Mouse (Mus musculus) olfactory bulb, adult 2 months (tissue): Measurements from ENCODE around the gene H2-DMb1. TPM values are rescaled to one million over a fixed set of nuclear protein-coding genes. Genes with fewer than 3 reads are reported as not detected.
A peak's percentile ranks its signal among the peaks of the same experiment; 100 is the strongest.

Experiments used
- H3K27ac ChIP-seq: fragments of 200-500 bp; 2 replicates; pipeline ENCODE4 v1.5.1; 2012; ENCODE audit warnings: low read depth, low read length; ENCODE audit not compliant: insufficient read depth
- H3K4me1 ChIP-seq: fragments of 200-500 bp; 2 replicates; pipeline ENCODE4 v1.6.1; 2012; ENCODE audit warnings: low read length; ENCODE audit not compliant: control insufficient read depth, insufficient read depth
- H3K4me3 ChIP-seq: fragments of 200-500 bp; 2 replicates; pipeline ENCODE4 v1.5.1; 2012; ENCODE audit warnings: mild to moderate bottlenecking, low read depth, low read length, moderate library complexity; ENCODE audit not compliant: insufficient read depth
- CTCF ChIP-seq: fragments of 200-500 bp; IDR thresholded peaks from 2 replicates; pipeline ENCODE4 v1.5.1; 2012; ENCODE audit warnings: low read depth, mild to moderate bottlenecking, low read length, moderate library complexity; ENCODE audit not compliant: insufficient read depth
- POLR2A ChIP-seq: fragments of 200-500 bp; IDR thresholded peaks from 2 replicates; pipeline ENCODE4 v1.6.1; 2012; ENCODE audit warnings: mild to moderate bottlenecking, low read depth, low read length, moderate library complexity; ENCODE audit not compliant: insufficient read depth
- WGBS: fragments of 180-500 bp; shearing (Covaris S2); methylation state at CpG from one replicate; pipeline ENCODE4 v1.1.7; 2018; 5-methylcytosine and 5-hydroxymethylcytosine counted together
- polyA plus RNA-seq: library from polyadenylated mRNA; stranded (reverse); fragments of >200 nt; gene quantifications from 2 replicates; pipeline ENCODE4 v1.2.4, GENCODE M21; 2012; ENCODE audit warnings: low replicate concordance; ENCODE audit not compliant: missing spikeins, insufficient read depth, insufficient read length

Gene H2-DMb1
- polyA plus RNA-seq, 1 experiment = not detected

- Histone ChIP-seq H3K4me1 (peaks cover 24% of the 10 kb centered on the region), H3K27ac (no peak overlapping the region), H3K4me3 (peak overlapping the region; percentile 13)
- 25% methylated on average over 18 of the region's 18 CpGs for WGBS
- TF ChIP-seq POLR2A (no peak), CTCF (peak; percentile 8; the same call in 1 of the 2 replicates)
Measured at GRCm38 (mm10) chr17:34128944-34129791, 23.7 kb upstream of the H2-DMb1 start.

- Histone ChIP-seq H3K4me3 (no peak overlapping the region), H3K27ac (no peak overlapping the region), H3K4me1 (peaks cover 24% of the 10 kb centered on the region)
- TF ChIP-seq CTCF = no peak
- no peak for TF ChIP-seq POLR2A
- 81% methylated on average over 19 of the region's 19 CpGs for WGBS
Measured at GRCm38 (mm10) chr17:34130073-34130947, 22.6 kb upstream of the H2-DMb1 start.

- 70% methylated on average over 7 of the region's 7 CpGs for WGBS
- TF ChIP-seq CTCF (no peak), POLR2A (no peak)
- H3K4me1 ChIP-seq = peaks cover 29% of the 10 kb centered on the region
- H3K4me3 ChIP-seq = no peak overlapping the region
- no peak overlapping the region for H3K27ac ChIP-seq
Measured at GRCm38 (mm10) chr17:34131911-34132310, 21.0 kb upstream of the H2-DMb1 start.

- Histone ChIP-seq H3K27ac (no peak overlapping the region), H3K4me3 (no peak overlapping the region)
- TF ChIP-seq CTCF (0 out of 2 replicates have a peak, but pooled peaks have one; percentile 15), POLR2A (no peak)
Measured at GRCm38 (mm10) chr17:34133289-34133688, 19.6 kb upstream of the H2-DMb1 start.

GRCm38 (mm10) chr17:34134451-34134850 is 18.4 kb upstream of the H2-DMb1 start:
- Histone ChIP-seq H3K4me1 (peaks cover 13% of the 10 kb centered on the region), H3K27ac (no peak overlapping the region), H3K4me3 (no peak overlapping the region)
- 90% methylated on average over 3 of the region's 3 CpGs for WGBS
- TF ChIP-seq CTCF = no peak

More at GRCm38 (mm10) chr17:34133289-34133688, 19.6 kb upstream of the H2-DMb1 start:
- H3K4me1 ChIP-seq = peaks cover 21% of the 10 kb centered on the region
- 84% methylated on average over 11 of the region's 11 CpGs for WGBS

- Histone ChIP-seq H3K4me1 (peaks cover 9% of the 10 kb centered on the region), H3K4me3 (peak overlapping the region; percentile 51), H3K27ac (no peak overlapping the region)
- peak; percentile 100 for TF ChIP-seq CTCF
- no peak for TF ChIP-seq POLR2A
- WGBS = 5% methylated on average over 31 of the region's 31 CpGs
Measured at GRCm38 (mm10) chr17:34135297-34136224, 17.3 kb upstream of the H2-DMb1 start.

GRCm38 (mm10) chr17:34137601-34138000 is 15.3 kb upstream of the H2-DMb1 start:
- no peak overlapping the region for H3K27ac ChIP-seq
- H3K4me1 ChIP-seq = peaks cover 9% of the 10 kb centered on the region
- WGBS = 79% methylated on average over 7 of the region's 7 CpGs
- H3K4me3 ChIP-seq = no peak overlapping the region
- no peak for TF ChIP-seq CTCF
- no peak for TF ChIP-seq POLR2A

- TF ChIP-seq POLR2A (no peak), CTCF (no peak)
- Histone ChIP-seq H3K27ac (no peak overlapping the region), H3K4me1 (peaks cover 9% of the 10 kb centered on the region), H3K4me3 (no peak overlapping the region)
- 81% methylated on average over 7 of the region's 7 CpGs for WGBS
Measured at GRCm38 (mm10) chr17:34138655-34139054, 14.2 kb upstream of the H2-DMb1 start.
